Mouse (Mus musculus): ENCODE measurements at regions not wholly inside any gene's neighbourhood (a gene's known extent, or its start where the extent isn't known, plus 50 kb on each side); places are given as distances from the start of the nearest gene placed in this dataset.

DNA sequence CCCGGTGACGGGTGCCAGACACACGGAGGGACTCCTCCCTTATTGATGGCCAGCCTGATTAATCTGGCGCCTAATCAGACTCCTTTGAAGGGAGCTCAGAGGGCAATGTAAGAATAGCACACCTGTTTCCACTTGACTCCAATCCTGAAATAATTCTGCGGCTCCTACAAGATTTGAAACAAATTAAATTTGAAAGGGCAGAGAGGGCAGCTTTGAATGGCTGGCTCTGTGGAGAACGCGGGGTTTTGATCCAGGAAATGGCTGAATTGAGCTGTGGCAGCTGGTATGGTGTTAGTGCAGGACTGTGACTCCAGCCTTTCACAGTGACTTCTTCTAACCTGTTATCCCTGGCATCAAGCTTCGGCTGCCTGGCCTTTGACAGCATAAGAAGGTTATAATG is 232.0 kb upstream of the Mpped2 start:
- no peaks in the 10 kb centered on the region for H3K27me3 ChIP-seq
- no peak for ATAC-seq (ENCODE audit: low read depth)

DNA sequence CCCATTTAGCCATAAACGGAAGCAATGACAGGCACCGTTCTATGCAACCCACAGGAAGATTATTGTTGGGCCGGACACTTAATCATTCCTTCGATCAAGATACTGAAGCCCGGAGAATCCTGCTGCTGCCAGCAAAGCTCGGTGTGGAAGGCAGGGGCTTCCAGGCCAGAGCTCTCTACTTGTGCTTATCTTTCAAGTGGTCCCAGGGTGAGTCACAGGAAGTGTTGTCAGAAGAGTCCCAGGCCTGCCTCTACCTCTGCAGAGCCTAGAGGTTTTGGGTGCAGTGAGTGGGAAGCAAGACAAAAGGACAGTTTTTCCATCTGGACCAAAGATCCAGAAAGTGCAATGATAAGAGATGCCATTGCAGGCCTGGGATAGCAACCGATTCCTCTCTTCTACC is 231.6 kb upstream of the Mpped2 start:
- no peak for ATAC-seq (ENCODE audit: low read depth)
- 14% methylated on average over 7 of the region's 7 CpGs for WGBS (ENCODE audit: insufficient replicate concordance)
- Histone ChIP-seq H3K4me2 (no peak overlapping the region), H3K4me3 (replicated peaks) (no peak overlapping the region), H3K27me3 (no peaks in the 10 kb centered on the region), H3K4me1 (replicated peaks) (no peaks in the 10 kb centered on the region; the same call in 1 of the 2 replicates), H3K9ac (no peak overlapping the region), H3K36me3 (no peaks in the 10 kb centered on the region), H3K27ac (no peak overlapping the region), H3K9me3 (replicated peaks) (no peaks in the 10 kb centered on the region)
- DNase-seq = no peak

More for the DNA sequence above, 232.0 kb upstream of the Mpped2 start:
- no peaks in the 10 kb centered on the region for H3K9me3 ChIP-seq (replicated peaks)
- no peaks in the 10 kb centered on the region; the same call in 1 of the 2 replicates for H3K4me1 ChIP-seq (replicated peaks)
- no peak for DNase-seq
- no peak overlapping the region for H3K27ac ChIP-seq
- no peak overlapping the region for H3K4me2 ChIP-seq
- H3K36me3 ChIP-seq = no peaks in the 10 kb centered on the region
- 37% methylated on average over 8 of the region's 8 CpGs for WGBS (ENCODE audit: insufficient replicate concordance)
- H3K4me3 ChIP-seq (replicated peaks) = no peak overlapping the region
- no peak overlapping the region for H3K9ac ChIP-seq

DNA sequence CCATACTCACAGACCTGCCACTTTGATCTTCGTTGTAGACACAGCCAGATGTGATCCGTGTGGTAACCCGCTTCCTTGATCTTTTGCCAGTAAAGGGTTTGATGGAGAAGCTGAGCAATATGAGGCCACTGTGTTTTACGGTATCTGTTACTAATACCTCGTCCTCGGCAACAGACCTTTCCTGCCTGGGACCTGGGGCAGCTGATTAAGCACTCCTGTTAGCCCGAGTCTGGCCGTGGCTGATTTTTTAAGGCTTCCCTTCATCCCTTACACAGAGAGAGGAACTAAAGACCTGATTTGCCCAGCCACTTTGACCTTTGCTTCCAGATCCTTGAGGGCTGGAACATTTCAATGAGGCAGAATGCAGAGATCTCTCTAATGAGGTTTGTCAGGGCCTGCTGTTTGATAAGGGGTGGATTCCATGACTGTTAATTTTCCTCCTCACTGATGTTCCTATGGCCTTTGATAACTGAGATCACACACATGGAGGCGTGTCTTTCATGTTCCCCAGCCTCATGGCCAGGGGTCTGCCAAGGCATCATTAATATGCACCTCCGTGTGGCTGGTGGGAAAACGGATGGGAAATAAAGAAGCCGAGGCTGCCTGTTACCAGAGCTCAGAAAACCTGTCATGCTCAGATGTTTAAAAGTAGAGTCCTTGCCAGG is 231.0 kb upstream of the Mpped2 start:
- H3K36me3 ChIP-seq = no peaks in the 10 kb centered on the region
- WGBS (ENCODE audit: insufficient replicate concordance) = 33% methylated on average over 12 of the region's 12 CpGs
- H3K9ac ChIP-seq = no peak overlapping the region
- H3K9me3 ChIP-seq (replicated peaks) = no peaks in the 10 kb centered on the region
- no peak overlapping the region for H3K4me2 ChIP-seq
- no peaks in the 10 kb centered on the region; the same call in 1 of the 2 replicates for H3K4me1 ChIP-seq (replicated peaks)
- ATAC-seq (ENCODE audit: low read depth) (no peak), DNase-seq (no peak)
- no peak overlapping the region for H3K4me3 ChIP-seq (replicated peaks)
- H3K27ac ChIP-seq = no peak overlapping the region
- H3K27me3 ChIP-seq = no peaks in the 10 kb centered on the region

DNA sequence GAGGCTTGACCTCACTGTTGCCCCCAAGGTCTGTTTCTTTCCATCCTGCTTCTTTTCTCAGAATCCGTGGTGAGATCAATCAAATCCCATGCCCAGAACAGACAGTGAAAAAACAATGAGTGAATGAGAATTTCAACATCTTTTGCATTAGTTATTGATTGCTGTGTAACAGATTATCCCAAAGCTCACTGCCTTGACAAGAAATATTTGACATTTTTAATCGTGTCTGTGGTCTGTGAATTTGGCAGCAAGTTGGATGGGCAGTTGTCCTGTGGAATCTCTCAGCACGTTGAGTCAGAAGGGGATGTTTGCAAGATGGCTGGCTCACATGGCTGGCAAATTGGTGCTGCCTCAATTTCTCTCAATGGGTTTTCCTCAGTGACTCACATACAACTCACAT is 228.0 kb upstream of the Mpped2 start:
- H3K27me3 ChIP-seq = no peaks in the 10 kb centered on the region
- H3K4me3 ChIP-seq (replicated peaks) = no peak overlapping the region
- H3K27ac ChIP-seq = no peak overlapping the region
- 42% methylated on average over 3 of the region's 3 CpGs for WGBS (ENCODE audit: insufficient replicate concordance)
- DNase-seq = no peak
- no peaks in the 10 kb centered on the region for H3K9me3 ChIP-seq (replicated peaks)
- H3K4me1 ChIP-seq (replicated peaks) = no peaks in the 10 kb centered on the region; the same call in 1 of the 2 replicates
- no peak for ATAC-seq (ENCODE audit: low read depth)
- H3K36me3 ChIP-seq = no peaks in the 10 kb centered on the region
- no peak overlapping the region for H3K4me2 ChIP-seq
- H3K9ac ChIP-seq = no peak overlapping the region

DNA sequence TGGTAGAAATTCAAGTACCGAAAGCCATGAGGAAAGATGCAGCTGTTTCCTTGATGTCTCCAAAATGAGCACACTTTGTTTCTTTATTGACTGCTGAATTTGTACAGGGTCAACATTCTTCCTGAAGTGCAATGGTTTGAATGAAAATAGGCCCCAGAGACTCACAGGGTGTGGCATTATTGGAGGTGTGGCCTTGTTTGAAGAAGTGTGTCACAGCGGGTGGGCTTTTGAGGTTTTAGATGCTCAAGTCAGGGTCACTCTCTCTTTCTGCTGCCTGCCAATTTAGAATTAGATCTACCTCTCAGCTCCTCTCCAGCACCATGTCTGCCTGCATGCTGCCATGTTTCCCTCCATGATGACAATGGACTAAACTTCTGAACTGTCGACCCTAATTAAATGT is 227.2 kb upstream of the Mpped2 start:
- Histone ChIP-seq H3K9ac (no peak overlapping the region), H3K27ac (no peak overlapping the region), H3K36me3 (no peaks in the 10 kb centered on the region), H3K4me1 (replicated peaks) (no peaks in the 10 kb centered on the region; the same call in 1 of the 2 replicates), H3K4me3 (replicated peaks) (no peak overlapping the region), H3K9me3 (replicated peaks) (no peaks in the 10 kb centered on the region), H3K27me3 (no peaks in the 10 kb centered on the region), H3K4me2 (no peak overlapping the region)
- no peak for ATAC-seq (ENCODE audit: low read depth)
- DNase-seq = no peak
- WGBS (ENCODE audit: insufficient replicate concordance) = 77% methylated on average over 3 of the region's 3 CpGs

DNA sequence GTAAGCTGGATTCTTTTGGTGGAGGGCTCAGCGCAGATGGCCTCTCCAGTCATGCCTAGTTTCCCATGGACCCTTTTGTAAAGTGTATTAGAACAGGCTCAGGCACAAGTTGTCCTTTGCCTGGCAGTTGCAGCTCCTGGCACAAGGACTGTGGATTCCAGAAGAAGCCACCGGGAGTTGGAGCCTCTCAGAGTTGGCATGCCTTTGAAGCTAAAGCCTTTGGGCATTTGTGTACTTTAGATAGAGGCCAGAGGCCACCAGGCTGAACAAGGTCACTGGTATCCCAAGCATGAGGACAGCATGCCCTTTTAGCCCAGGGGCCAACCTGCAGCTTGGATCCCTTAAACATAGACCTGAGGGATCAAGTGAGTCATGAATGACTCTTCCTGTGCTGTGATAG is 223.9 kb upstream of the Mpped2 start:
- Histone ChIP-seq H3K9me3 (replicated peaks) (no peaks in the 10 kb centered on the region), H3K27ac (no peak overlapping the region), H3K27me3 (no peaks in the 10 kb centered on the region), H3K9ac (no peak overlapping the region), H3K4me2 (no peak overlapping the region), H3K36me3 (no peaks in the 10 kb centered on the region), H3K4me3 (replicated peaks) (no peak overlapping the region), H3K4me1 (replicated peaks) (no peaks in the 10 kb centered on the region)
- WGBS (ENCODE audit: insufficient replicate concordance) = 75% methylated on average over 2 of the region's 2 CpGs
- DNase-seq = no peak
- no peak for ATAC-seq (ENCODE audit: low read depth)

DNA sequence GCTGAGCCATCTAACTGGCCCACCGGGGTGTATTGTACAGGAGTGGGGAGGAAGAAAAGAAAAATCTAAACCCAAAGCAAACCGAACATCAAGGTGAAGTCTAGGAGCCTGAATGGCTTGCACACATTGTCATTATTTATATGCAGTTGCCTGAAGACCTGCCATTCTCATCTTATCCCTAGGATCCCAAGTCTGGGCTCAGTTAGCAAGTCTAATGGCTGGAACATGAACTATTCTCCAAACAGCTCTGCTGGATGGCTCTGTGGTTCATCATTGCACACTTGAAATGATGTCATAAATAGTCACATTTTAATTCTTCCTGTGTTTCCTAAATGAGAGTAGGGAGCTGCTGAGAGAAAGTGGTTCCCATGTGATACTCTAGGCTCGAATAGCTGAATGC is 219.6 kb upstream of the Mpped2 start:
- Histone ChIP-seq H3K4me2 (no peak overlapping the region), H3K9ac (no peak overlapping the region), H3K27ac (no peak overlapping the region), H3K27me3 (no peaks in the 10 kb centered on the region), H3K9me3 (replicated peaks) (no peaks in the 10 kb centered on the region), H3K4me3 (replicated peaks) (no peak overlapping the region), H3K36me3 (no peaks in the 10 kb centered on the region), H3K4me1 (replicated peaks) (no peaks in the 10 kb centered on the region)
- ATAC-seq (ENCODE audit: low read depth) (no peak), DNase-seq (no peak)
- WGBS (ENCODE audit: insufficient replicate concordance) = 51% methylated on average over 3 of the region's 3 CpGs

DNA sequence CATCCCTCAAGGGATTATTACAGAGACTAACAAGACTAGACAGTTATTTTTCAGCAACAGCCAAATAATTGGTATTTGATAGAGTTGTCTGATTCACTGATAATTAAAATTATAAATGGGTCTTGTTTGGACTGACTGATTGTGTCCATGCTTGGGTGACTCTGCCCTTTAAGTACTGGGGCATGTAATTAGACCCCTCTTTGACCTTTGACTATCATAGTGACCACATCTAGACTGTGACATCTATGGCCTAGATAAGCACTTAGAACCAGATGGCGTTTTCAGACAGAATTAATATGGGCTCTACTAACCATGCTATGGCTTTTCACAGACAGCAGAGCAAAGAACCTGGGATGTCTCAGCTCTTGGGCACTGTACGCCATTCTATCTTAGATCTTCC is 215.1 kb upstream of the Mpped2 start:
- Histone ChIP-seq H3K4me2 (no peak overlapping the region), H3K36me3 (no peaks in the 10 kb centered on the region), H3K27me3 (no peaks in the 10 kb centered on the region), H3K9ac (no peak overlapping the region), H3K4me3 (replicated peaks) (no peak overlapping the region), H3K4me1 (replicated peaks) (no peaks in the 10 kb centered on the region), H3K27ac (no peak overlapping the region), H3K9me3 (replicated peaks) (no peaks in the 10 kb centered on the region)
- no peak for ATAC-seq (ENCODE audit: low read depth)
- 60% methylated on average over 2 of the region's 2 CpGs for WGBS (ENCODE audit: insufficient replicate concordance)
- no peak for DNase-seq

DNA sequence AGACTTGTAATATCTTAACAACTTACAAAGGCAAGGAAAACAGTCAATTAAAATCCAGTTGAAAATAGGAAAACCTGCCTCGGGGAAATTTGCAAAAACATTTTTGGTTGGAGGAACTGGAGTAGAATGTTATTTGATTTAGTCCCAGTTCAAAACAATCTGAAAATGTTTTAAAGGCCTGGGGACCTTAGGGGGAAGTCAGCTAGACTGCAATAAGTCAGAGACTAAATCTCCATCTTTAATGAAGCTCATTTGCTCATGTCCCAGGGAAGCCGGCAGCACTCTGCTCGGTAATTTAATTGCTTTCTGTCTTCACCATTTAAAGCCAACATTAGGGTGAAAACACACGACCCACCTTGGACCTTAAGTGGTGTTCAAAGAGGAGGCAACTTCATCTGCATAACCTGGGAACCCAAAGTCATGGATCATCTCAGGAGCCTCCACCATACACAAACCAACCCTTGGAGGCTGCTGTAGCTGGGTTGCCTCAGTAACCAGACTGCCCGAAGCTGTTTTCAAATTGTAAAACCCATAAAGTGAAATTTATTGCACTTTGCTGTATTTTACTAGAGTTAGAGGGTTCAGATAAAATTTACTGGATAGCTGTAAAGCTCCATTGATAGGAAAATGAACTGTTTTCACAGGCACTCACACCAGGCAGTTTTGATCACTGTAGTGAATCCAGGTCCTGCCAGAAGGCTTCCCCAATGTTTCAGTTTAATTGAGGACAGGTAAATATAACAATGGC is 205.6 kb upstream of the Mpped2 start:
- no peaks in the 10 kb centered on the region for H3K36me3 ChIP-seq
- H3K9me3 ChIP-seq (replicated peaks) = no peaks in the 10 kb centered on the region
- H3K4me2 ChIP-seq = no peak overlapping the region
- H3K27me3 ChIP-seq = no peaks in the 10 kb centered on the region
- H3K9ac ChIP-seq = no peak overlapping the region
- H3K27ac ChIP-seq = no peak overlapping the region
- H3K4me1 ChIP-seq (replicated peaks) = no peaks in the 10 kb centered on the region
- no peak for DNase-seq
- no peak overlapping the region for H3K4me3 ChIP-seq (replicated peaks)
- 57% methylated on average over 5 of the region's 5 CpGs for WGBS (ENCODE audit: insufficient replicate concordance)
- ATAC-seq (ENCODE audit: low read depth) = no peak

DNA sequence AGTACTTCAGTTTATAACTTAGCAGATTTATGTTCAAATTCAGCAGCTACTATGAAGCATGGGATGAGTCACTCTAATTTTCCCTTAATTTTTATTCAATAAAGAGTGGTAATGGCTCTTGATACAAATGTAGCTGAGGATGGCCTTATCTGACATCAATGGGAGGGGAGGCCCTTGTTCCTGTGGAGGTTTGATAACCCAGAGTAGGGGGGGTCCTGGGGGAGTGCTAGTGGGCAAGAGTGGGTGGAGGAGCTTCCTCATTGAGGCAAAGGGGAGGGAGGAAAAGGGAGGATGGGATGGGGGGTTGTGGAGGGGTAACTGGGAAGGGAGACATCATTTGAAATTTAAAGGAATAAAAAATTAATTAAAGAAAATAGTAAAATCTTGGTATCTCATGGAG is 194.3 kb upstream of the Mpped2 start:
- no peak overlapping the region for H3K9ac ChIP-seq
- no peak overlapping the region for H3K27ac ChIP-seq
- ATAC-seq (ENCODE audit: low read depth) (peak; percentile 78), DNase-seq (no peak)
- no peaks in the 10 kb centered on the region for H3K27me3 ChIP-seq
- H3K36me3 ChIP-seq = no peaks in the 10 kb centered on the region
- no peak overlapping the region for H3K4me2 ChIP-seq
- no peaks in the 10 kb centered on the region for H3K9me3 ChIP-seq (replicated peaks)
- no peak overlapping the region for H3K4me3 ChIP-seq (replicated peaks)
- H3K4me1 ChIP-seq (replicated peaks) = peaks cover 28% of the 10 kb centered on the region

DNA sequence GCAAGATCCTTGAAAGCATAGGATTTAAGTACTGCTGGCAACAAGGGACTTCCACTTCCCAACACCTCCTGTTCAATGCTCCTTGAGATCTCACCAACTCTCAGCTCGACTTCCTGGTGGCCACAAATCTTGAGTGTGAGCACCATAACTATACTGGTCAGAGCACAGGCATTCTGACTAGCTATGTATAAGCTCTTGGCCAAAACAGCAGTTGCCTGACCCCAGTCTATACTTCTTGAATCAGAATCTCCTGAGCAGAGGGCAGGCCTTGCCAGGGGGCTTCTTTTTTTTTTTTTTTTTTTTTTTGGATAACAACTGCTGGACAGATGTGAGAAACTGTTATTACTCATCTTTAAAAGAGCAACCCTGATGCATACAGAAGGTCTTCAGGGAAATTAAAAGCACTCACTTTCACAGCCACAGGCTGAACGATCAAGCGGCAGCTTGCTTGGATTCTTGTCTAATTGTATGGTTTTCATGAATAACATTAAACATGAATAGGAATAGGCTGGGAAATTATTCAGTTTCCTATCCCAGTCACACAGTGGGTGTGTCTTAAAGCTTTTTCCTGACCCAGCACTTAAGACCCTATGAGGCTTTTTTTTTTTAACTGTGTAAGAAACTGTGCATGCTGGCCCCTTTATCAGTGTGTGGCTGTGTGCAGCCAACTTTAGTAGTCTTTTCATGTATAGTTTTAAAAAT is 193.7 kb upstream of the Mpped2 start:
- Histone ChIP-seq H3K4me1 (replicated peaks) (peaks cover 28% of the 10 kb centered on the region), H3K9me3 (replicated peaks) (no peaks in the 10 kb centered on the region), H3K27ac (no peak overlapping the region), H3K4me3 (replicated peaks) (no peak overlapping the region), H3K27me3 (no peaks in the 10 kb centered on the region), H3K9ac (no peak overlapping the region), H3K4me2 (no peak overlapping the region), H3K36me3 (no peaks in the 10 kb centered on the region)
- ATAC-seq (ENCODE audit: low read depth) (no peak), DNase-seq (no peak)
- WGBS (ENCODE audit: insufficient replicate concordance) = 67% methylated on average over 3 of the region's 3 CpGs

Measured in liver, embryonic 13.5 days (tissue).